Mouse (Mus musculus) layer of hippocampus, postnatal 14 days (tissue): Measurements from ENCODE around the gene Plekha6. TPM values are rescaled to one million over a fixed set of nuclear protein-coding genes. Genes with fewer than 3 reads are reported as not detected.

Experiments
- DNase-seq, 2 experiments: peaks; one replicate each; pipeline ENCODE4 v3.0.0; 2021 to 2022; ENCODE audit warnings: low spot score in 2 of 2, mixed read lengths in 1 of 2
- total RNA-seq, 2 experiments: library from RNA; stranded (reverse); gene quantifications; 2 replicates each; pipeline ENCODE4 v1.2.3; 2021

Gene Plekha6
- total RNA-seq, 2 experiments from 2014 or later, result 48.6 to 51.9 TPM

- peak in 1 of 2 experiments; percentile 49 for DNase-seq
Measured at GRCm38 (mm10) chr1:133182016-133182705, 18.2 kb downstream of the Plekha6 start.

GRCm38 (mm10) chr1:133182706-133183095 lies 18.7 kb downstream of the Plekha6 start:
- no peak for DNase-seq

GRCm38 (mm10) chr1:133183141-133183925 lies 19.3 kb downstream of the Plekha6 start:
- no peak for DNase-seq

- DNase-seq, result no peak
Measured at GRCm38 (mm10) chr1:133187948-133188680, 24.1 kb downstream of the Plekha6 start.

- no peak for DNase-seq
Measured at GRCm38 (mm10) chr1:133188719-133189118, 24.7 kb downstream of the Plekha6 start.

- no peak for DNase-seq
Measured at GRCm38 (mm10) chr1:133189471-133189870, 25.5 kb downstream of the Plekha6 start.

GRCm38 (mm10) chr1:133190550-133190949 lies 26.5 kb downstream of the Plekha6 start:
- DNase-seq, result no peak

- DNase-seq, result no peak
Measured at GRCm38 (mm10) chr1:133196181-133196580, 32.2 kb downstream of the Plekha6 start.

- no peak for DNase-seq
Measured at GRCm38 (mm10) chr1:133197266-133197665, 33.3 kb downstream of the Plekha6 start.

GRCm38 (mm10) chr1:133199706-133200105 lies 35.7 kb downstream of the Plekha6 start:
- DNase-seq, result no peak

GRCm38 (mm10) chr1:133201499-133201898 lies 37.5 kb downstream of the Plekha6 start:
- no peak for DNase-seq

- DNase-seq, result no peak
Measured at GRCm38 (mm10) chr1:133203701-133204100, 39.7 kb downstream of the Plekha6 start.

GRCm38 (mm10) chr1:133204341-133204849 lies 40.4 kb downstream of the Plekha6 start:
- no peak for DNase-seq

- DNase-seq, result no peak
Measured at GRCm38 (mm10) chr1:133204985-133205384, 41.0 kb downstream of the Plekha6 start.

GRCm38 (mm10) chr1:133208086-133208815 lies 44.2 kb downstream of the Plekha6 start:
- DNase-seq, result no peak

- DNase-seq, result no peak
Measured at GRCm38 (mm10) chr1:133209036-133209435, 45.0 kb downstream of the Plekha6 start.

GRCm38 (mm10) chr1:133209482-133209881 lies 45.5 kb downstream of the Plekha6 start:
- no peak for DNase-seq

GRCm38 (mm10) chr1:133209901-133210516 lies 46.0 kb downstream of the Plekha6 start:
- no peak for DNase-seq

GRCm38 (mm10) chr1:133210766-133211165 lies 46.8 kb downstream of the Plekha6 start:
- no peak for DNase-seq

- no peak for DNase-seq
Measured at GRCm38 (mm10) chr1:133212273-133212672, 48.3 kb downstream of the Plekha6 start.
